Mouse (Mus musculus) cerebellum, postnatal 36 days (tissue): Measurements from ENCODE around the gene Prl5a1.

ENCODE experiments used
- DNase-seq, 2 experiments: peaks; one replicate each; pipeline ENCODE4 v3.0.0; 2021 to 2022; ENCODE audit warnings: mixed read lengths in 2 of 2

The Prl5a1 gene

DNA sequence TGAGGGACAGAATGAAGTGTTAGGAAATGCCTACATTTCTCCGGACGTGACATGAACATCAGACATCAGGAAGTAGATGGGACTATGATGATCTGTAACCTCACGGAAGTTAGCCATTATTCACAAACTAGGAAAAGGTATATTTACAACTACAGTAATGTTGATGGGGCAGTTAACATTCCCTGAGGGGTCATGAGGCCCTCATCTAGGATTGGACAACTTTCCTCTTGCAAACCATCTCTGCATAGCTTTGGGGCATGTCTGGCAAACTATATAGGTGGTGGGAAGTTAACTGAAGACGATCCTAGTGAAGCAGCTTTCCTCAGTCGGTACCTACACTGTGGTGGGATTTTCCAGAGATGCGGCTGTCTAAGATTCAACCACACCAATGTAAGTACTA is at the start of gene Prl5a1:
Prl5a1 (plus strand) TSS at position 301 of the 400 bp plus-strand sequence.
- no peak for DNase-seq

DNA sequence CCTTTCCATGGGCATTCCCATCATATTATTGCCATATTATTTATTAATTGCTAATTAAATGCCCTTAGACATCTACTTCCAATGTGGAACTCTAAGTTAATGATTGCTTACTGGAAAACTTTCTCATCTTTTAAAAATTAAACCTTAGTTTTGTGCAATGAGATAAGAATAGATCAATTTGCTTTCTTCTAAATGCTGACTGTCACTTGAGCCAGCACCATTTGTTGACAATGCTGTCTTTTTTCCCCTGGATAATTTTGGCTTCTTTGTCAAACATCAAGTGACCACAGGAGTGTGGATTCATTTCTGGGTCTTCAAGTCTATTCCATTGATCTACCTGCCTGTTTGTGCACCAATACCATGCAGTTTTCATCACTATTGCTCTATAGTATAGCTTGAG is 46.1 kb upstream of the Prl5a1 start:
- no peak for DNase-seq

GRCm38 (mm10) chr13:28108536-28108935 is 33.7 kb upstream of the Prl5a1 start:
- DNase-seq = no peak

DNA sequence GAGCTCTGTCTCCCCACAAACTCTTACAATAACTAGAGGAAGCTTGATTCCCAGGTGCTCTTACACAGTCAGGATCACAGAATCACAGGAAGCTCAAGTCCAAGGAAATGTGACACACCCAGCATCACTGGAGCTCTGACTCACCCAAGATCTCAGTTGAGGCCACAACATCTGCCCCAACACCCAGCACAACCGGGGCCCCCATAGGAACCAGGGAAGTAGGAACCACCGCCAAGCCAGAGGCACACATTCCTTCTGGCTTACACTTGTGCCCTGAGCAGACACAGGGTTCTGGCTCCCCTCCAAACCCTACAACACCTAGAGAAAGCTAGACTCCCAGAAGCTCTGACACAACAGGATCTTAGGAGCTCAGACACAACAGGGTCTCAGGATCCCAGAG is 9.5 kb upstream of the Prl5a1 start:
- no peak for DNase-seq

GRCm38 (mm10) chr13:28135790-28136189 is 6.5 kb upstream of the Prl5a1 start:
- no peak for DNase-seq
